Mouse (Mus musculus) urinary bladder, postnatal 25 days (tissue): ENCODE measurements around the gene Zfp740.
"Not testable (repeated sequence)": the region's sequence is repeated elsewhere in the genome, so short reads cannot be mapped to it uniquely, and the experiment has no call there.

Experiments used
- DNase-seq: peaks from one replicate; pipeline ENCODE4 v3.0.0; 2022; ENCODE audit warnings: low spot score

Zfp740 gene

GRCm38 (mm10) chr15:102225619-102226018, 22.6 kb downstream of the Zfp740 start:
- DNase-seq = not testable (repeated sequence)

DNA sequence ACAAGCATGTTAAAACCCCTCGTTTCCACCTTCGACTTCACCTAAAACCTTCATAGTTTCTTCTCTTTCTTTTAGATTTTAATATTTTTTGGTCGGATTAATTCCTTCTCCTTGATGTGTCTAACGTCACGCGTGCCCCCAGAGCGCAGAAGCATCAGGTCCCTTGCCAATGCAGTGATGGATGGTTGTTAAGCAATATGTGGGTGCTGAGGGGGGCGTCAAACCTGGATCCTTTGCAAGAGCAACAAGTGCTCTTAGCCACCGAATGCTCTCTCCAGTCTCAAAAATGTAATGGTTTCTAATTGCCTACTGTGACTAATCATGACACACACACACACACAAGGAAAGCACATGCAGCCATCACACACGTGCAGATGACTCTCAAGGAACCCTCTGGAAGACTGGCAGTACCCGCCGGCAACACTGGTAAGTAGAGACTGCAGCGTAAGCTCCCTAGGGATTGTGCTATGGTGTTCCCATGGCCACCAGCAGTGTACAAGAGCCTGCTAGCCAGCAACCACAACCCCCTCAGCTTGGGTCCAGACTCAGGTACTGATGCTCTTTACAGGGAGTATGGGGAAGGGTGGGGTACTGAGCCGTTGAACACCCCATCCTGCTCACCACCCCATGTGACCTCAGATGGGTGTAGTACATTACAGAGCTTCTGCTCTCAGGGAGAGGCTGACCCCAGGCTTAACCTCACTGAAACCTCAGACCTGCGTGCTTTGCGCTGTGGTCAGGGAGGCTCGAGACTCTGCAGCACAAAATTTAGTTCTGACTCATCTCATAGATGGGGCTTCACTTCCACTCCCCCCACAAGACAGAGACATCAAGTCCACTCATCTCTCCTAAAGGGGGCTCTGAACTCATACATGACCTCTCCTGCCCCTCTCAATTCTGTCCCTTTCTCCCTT, 27.6 kb downstream of the Zfp740 start:
- DNase-seq = no peak

- no peak for DNase-seq
Observed at GRCm38 (mm10) chr15:102231748-102232147, 28.7 kb downstream of the Zfp740 start, which contains the start of gene Itgb7. Gene Itgb7 (minus strand): TSS chr15:102231944.

DNA sequence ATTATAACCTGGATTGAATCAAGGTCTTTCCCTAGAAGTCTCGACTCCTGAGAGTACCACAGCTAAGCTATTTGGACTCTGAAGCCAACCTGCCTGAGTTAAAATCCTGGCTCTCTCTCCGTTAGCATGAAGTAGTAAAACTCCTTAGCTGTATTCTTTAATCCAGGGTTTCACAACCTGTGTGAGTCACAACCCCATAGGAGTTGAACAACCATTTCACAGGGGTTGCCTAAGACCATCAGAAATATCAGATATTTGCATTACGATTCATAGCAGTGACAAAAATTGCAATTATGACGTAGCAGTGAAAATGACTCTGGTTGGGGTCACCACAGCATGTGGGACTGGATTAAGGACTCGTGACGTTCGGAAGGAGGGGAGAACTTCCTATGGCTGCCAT, 29.7 kb downstream of the Zfp740 start:
- no peak for DNase-seq

DNA sequence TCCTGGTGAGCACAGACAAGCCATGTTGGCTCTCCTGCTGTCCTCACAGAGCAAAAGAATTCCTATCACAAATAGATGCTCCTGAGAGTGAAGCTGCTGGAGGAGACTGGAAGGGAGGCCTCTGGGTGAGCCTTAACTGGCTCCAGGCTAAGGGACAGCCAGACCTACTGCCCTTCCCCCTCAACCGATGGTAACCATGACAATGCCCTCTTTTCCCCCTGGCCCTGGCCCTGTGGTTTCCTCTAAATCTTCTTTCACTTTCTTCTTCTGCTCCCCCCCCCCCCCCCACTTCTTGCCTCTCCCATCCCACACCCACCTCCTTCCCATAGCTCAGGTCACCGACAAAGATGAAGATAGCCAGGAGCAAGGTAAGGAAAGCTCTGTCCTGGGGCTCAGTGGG, 30.8 kb downstream of the Zfp740 start:
- DNase-seq = no peak

DNA sequence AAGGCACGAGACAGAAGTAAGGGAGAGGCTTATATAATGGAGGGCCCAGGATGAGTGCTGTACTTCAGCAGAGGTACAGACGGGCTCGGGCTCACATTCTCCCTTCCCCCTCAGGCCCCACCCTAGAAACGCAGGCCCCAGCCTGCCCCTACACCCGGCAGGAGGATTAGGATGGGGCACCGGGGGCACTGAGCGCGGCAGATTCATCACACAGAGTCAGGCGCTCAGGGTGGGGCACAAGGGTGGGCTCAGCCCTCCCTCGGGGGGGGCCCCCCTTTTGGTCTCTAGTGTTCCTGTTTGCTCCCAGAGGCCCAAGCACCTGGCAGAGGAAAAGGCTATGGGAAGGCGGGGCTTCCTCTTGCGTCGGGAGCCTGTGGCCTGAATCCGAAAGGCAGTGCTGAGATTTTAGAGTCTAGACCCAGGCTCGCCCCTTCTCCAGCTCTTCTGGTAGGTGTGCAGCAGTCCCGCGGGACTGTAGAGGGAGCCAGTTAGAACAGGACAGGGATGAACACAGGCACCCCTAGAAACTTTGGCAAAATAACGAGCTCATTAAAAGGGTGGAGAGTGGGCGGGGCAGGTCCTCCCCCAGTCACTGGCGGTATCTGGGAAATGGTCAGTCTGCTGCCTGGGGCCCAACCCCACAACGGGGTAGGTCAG, 32.5 kb downstream of the Zfp740 start:
- DNase-seq = peak; percentile 55

DNA sequence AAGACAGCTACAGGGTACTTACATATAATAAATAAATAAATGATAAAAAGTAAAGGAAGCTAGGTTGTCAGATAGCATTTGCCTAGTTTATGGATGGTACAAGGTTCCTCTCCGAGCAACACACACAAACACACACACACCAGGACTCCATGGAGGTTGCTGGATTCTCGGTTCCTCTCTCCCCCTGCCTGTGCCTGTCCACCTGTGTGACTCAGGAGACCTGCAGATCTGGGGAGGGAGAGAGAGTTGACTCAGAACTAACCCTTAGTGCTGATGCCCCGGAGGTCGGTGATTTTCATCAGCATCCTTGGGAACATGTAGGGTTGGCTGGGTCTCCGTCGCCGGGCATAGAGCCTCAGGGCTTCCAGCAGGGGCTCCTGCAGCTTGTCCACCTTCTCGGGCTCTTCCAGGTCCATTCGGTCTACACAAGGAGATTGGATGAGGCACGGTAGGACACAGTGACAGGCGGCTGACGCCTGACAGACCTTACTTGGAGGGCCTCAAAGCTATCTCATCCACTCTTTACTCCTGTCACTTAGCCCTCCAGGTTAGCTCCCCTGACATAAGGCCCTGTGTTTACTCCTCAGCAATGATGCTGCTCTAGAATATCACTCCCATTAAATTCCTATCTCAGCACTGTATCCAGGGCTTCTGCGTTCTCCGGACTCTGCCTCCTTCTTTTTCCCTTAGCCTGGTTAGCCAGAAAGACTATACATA, 35.7 kb downstream of the Zfp740 start:
- DNase-seq = no peak

DNA sequence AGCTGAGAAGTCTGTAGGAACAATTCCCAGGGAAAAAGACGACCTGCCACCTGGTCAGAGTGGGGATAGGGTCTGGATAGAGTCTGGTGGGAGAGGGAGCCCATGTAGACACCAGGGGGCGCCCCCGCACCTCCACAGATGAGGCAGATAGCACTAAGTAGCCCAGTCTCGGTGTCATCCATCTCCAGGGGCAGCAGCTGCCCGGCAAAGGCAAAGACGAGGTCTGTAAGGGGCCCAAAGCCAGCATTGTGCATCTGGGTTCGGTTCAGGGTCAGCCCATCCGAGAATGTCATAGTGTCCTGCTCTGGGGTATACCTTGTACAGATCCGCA, 36.2 kb downstream of the Zfp740 start:
- DNase-seq = peak; percentile 76

DNA sequence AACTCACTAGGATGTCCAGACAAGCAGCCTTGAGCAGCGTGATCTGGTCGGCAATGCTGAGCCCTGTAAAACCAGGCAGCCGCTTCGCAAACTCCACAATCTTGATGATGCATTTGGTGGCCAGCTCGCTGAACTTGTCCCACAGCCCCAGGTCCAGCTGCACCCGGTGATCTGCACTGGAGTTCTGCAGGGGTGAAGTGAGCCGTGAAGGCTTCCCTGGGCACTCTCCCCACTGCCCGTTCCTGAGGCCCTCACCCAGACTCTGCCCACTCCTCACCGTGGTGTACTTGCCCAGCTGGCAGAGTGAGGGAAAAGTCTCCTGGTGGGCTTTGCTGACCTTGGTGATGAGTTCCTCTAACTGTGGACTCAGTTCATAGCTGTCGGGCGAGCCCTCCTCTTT, 36.8 kb downstream of the Zfp740 start:
- no peak for DNase-seq

DNA sequence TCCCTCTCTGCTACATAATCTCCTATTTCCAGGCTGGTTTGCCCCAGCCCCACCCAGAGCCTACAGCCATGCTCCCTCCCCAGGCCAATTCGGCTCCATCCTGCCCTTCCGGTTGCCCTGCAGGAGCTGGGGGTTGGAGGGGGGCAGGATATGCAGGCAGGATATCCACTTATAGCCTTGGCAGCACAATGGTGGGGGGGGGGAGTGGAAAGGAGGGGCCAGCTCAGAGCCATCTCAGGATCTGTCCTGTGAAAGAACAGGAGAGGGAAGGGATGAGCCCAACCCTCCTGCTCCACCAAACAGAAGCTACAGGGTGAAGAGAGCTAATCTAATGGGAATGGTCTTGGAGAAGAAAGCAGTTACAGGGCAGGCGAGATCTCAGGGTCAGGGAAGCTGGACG, 37.6 kb downstream of the Zfp740 start:
- DNase-seq = no peak

DNA sequence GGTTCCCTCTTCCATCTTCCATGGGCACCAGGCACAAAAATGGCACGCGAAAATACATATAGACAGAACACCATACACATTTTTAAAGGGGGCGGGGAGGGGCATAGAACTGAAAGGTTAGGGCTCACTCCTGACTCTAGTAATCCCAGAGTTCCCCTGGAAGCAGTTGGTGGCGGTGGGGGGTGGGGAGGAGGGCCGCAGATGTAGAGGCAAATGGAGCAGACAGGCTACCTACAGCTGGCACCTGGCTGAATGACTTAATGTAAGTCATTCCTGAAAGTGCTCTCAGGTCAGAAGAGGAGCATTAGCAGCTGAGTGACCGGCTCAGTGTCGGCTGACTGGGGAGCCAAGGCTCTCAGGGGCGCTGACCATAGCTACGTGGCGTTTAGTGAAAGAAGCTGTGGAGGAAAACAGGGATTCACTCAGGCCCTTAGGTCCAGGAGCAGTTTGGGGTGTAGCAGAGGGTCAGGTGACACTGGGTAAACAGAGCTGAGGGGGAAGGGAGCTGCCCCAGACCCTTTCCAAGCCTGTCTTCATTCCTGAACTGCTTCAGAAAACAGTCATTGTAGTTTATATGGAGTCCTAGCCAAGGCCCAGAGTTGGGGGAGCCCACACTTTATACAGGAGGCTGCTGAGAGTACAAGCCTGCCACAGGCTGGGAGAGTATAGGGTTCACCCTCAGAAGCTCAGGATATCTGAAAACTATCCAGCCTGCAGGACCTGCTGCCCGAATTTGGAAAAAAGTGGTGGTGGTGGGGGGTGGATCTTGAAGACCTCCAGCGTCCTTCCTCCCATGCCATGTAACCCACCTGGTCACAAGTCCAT, 39.6 kb downstream of the Zfp740 start:
- DNase-seq = no peak

- peak; percentile 75 for DNase-seq
Observed at GRCm38 (mm10) chr15:102243229-102244190, 40.5 kb downstream of the Zfp740 start.

GRCm38 (mm10) chr15:102244306-102245191, 41.5 kb downstream of the Zfp740 start:
- DNase-seq = no peak

GRCm38 (mm10) chr15:102245461-102245881, 42.4 kb downstream of the Zfp740 start:
- DNase-seq = no peak

DNA sequence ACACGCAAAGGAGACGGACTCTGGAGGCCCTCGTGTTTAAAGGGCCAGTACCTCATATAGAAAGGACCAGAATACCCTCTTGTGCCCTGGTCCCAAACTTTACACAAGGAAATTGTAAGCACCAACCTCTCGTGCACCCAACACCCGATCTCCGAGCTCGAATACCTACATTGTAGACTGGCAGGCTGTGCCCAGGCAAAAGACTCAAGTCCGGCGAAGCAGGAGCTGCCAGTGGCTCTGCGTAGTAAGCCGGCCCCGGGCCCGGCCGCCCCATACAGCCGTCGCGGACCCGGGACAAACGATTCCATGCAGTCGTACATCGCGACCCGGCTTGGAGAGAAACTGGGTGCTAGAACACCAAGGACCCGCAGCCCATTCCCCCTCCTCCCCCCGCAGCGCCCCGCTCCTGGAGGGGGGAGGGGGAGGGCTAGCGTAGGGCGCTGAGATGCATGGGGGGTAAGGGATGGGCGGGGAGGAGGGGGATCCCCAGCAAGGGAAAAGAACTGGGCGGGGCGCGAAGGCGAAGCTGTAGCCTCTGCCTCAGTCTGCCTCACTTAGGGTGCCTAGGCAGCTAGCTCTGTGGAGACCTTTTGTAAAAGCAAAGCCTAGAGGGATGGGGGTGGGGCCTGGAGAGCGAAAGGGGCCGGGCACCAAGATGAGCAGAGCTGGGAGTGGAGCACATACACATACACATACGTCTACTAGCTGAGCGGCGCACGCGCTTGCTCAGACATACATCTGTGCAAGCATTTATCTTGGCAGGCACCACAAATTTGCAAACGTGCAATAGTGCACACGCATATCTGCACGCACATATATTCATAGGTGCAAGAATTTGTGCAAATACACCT, 43.1 kb downstream of the Zfp740 start:
- DNase-seq = peak; percentile 48

GRCm38 (mm10) chr15:102246866-102247251, 43.8 kb downstream of the Zfp740 start:
- peak; percentile 91 for DNase-seq

- peak; percentile 75 for DNase-seq
Observed at GRCm38 (mm10) chr15:102247252-102248130, 44.4 kb downstream of the Zfp740 start.
